Mouse (Mus musculus) myocyte (in vitro differentiated cells): ENCODE results near the gene Whrn. TPM values are rescaled to one million over a fixed set of nuclear protein-coding genes. Genes with fewer than 3 reads are reported as not detected.

Source experiments
- H3K27me3 ChIP-seq: one replicate; pipeline ENCODE4 v1.6.1; 2011; ENCODE audit not compliant: control insufficient read depth, insufficient read depth, insufficient read length
- H3K36me3 ChIP-seq: one replicate; pipeline ENCODE4 v1.6.1; 2011; ENCODE audit not compliant: control insufficient read depth, insufficient read depth
- H3K4me2 ChIP-seq: one replicate; pipeline ENCODE4 v1.6.1; 2011; ENCODE audit warnings: low read depth, control low read depth
- H3K4me3 ChIP-seq: one replicate; pipeline ENCODE4 v1.5.1; 2011; ENCODE audit warnings: mild to moderate bottlenecking, control low read depth, moderate library complexity
- H3K79me2 ChIP-seq: one replicate; pipeline ENCODE4 v1.6.1; 2011; ENCODE audit not compliant: control insufficient read depth, insufficient read depth
- H3ac ChIP-seq: one replicate; pipeline ENCODE4 v1.6.1; 2011; ENCODE audit not compliant: control insufficient read depth, insufficient read length
- CEBPB ChIP-seq: IDR thresholded peaks from 2 replicates; pipeline ENCODE4 v1.6.1; 2011; ENCODE audit warnings: mild to moderate bottlenecking, moderate library complexity; ENCODE audit not compliant: poor library complexity, insufficient read depth, severe bottlenecking
- E2F4 ChIP-seq: IDR thresholded peaks from one replicate; pipeline ENCODE4 v1.6.1; 2011; ENCODE audit warnings: mild to moderate bottlenecking, control low read depth, moderate library complexity; ENCODE audit not compliant: insufficient read depth
- MAX ChIP-seq: IDR thresholded peaks from one replicate; pipeline ENCODE4 v1.6.1; 2011; ENCODE audit warnings: low read depth, mild to moderate bottlenecking, control low read depth
- MYOD1 ChIP-seq, 3 experiments: IDR thresholded peaks; one replicate each; pipeline ENCODE4 v1.6.1; 2011; ENCODE audit warnings: control low read depth in 2 of 3, low read depth in 2 of 3, mild to moderate bottlenecking in 2 of 3, moderate library complexity in 1 of 3; ENCODE audit not compliant: insufficient read length in 2 of 3, control insufficient read depth in 1 of 3
- MYOG ChIP-seq, 3 experiments: IDR thresholded peaks; one replicate each; pipeline ENCODE4 v1.6.1; 2011; ENCODE audit warnings: control low read depth in 2 of 3, low read depth in 2 of 3, mild to moderate bottlenecking in 2 of 3; ENCODE audit not compliant: insufficient read length in 2 of 3, control insufficient read depth in 1 of 3, insufficient read depth in 1 of 3
- POLR2A ChIP-seq: IDR thresholded peaks from one replicate; pipeline ENCODE4 v1.6.1; 2011; ENCODE audit warnings: low read depth, mild to moderate bottlenecking, control low read depth, moderate library complexity; ENCODE audit not compliant: insufficient read length
- POLR2AphosphoS2 ChIP-seq: IDR thresholded peaks from one replicate; pipeline ENCODE4 v1.6.1; 2011; ENCODE audit warnings: low read depth, control low read depth; ENCODE audit not compliant: insufficient read length
- REST ChIP-seq: IDR thresholded peaks from one replicate; pipeline ENCODE4 v1.6.1; 2011; ENCODE audit warnings: mild to moderate bottlenecking, control low read depth, moderate library complexity; ENCODE audit not compliant: insufficient read depth, insufficient read length
- SRF ChIP-seq: IDR thresholded peaks from one replicate; pipeline ENCODE4 v1.6.1; 2011; ENCODE audit warnings: low read depth; ENCODE audit not compliant: control insufficient read depth, insufficient read length
- TCF12 ChIP-seq: IDR thresholded peaks from one replicate; pipeline ENCODE4 v1.6.1; 2011; ENCODE audit warnings: mild to moderate bottlenecking, control low read depth; ENCODE audit not compliant: poor library complexity, insufficient read depth, severe bottlenecking
- TCF3 ChIP-seq: IDR thresholded peaks from one replicate; pipeline ENCODE4 v1.6.1; 2011; ENCODE audit warnings: low read depth, control low read depth; ENCODE audit not compliant: insufficient read length
- USF1 ChIP-seq: IDR thresholded peaks from one replicate; pipeline ENCODE4 v1.6.1; 2011; ENCODE audit warnings: low read depth, mild to moderate bottlenecking, control low read depth, moderate library complexity
- polyA plus RNA-seq: library from polyadenylated mRNA; unstranded; fragments of >200 nt; fragmentation: generic; extraction: Trizol; gene quantifications from one replicate; pipeline ENCODE4 v1.2.1, GENCODE M21; 2012; ENCODE audit warnings: missing spikeins

Gene Whrn
- polyA plus RNA-seq, 1 experiment: 18.8 TPM

- peak overlapping the region; percentile 90 for H3K4me2 ChIP-seq
- H3K79me2 ChIP-seq: peaks cover 20% of the 10 kb centered on the region
- no peaks in the 10 kb centered on the region for H3K27me3 ChIP-seq
- no peaks in the 10 kb centered on the region for H3K36me3 ChIP-seq
- peak overlapping the region; percentile 6 for H3K4me3 ChIP-seq
- H3ac ChIP-seq: no peak overlapping the region
- TF ChIP-seq REST (no peak), MYOG (IDR thresholded peaks at IDR 0.05; ENCODE audit: control insufficient read depth in 1 of 3, insufficient read depth in 1 of 3, insufficient read length in 2 of 3, low read depth in 2 of 3) (no peak), TCF12 (no peak), POLR2A (no peak), SRF (no peak), MAX (no peak), USF1 (no peak), MYOD1 (IDR thresholded peaks at IDR 0.05; ENCODE audit: control insufficient read depth in 1 of 3, insufficient read length in 2 of 3, low read depth in 2 of 3) (no peak), E2F4 (no peak), POLR2AphosphoS2 (no peak), CEBPB (no peak), TCF3 (no peak)
Observed at GRCm38 (mm10) chr4:63402558-63402957, 93.2 kb downstream of the Whrn start.

GRCm38 (mm10) chr4:63402056-63402455 lies 93.7 kb downstream of the Whrn start:
- Histone ChIP-seq H3K4me2 (peak overlapping the region; percentile 90), H3K36me3 (no peaks in the 10 kb centered on the region), H3ac (no peak overlapping the region), H3K79me2 (peaks cover 20% of the 10 kb centered on the region), H3K27me3 (no peaks in the 10 kb centered on the region), H3K4me3 (no peak overlapping the region)
- TF ChIP-seq SRF (no peak), USF1 (no peak), REST (no peak), MYOG (IDR thresholded peaks at IDR 0.05; ENCODE audit: control insufficient read depth in 1 of 3, insufficient read depth in 1 of 3, insufficient read length in 2 of 3, low read depth in 2 of 3) (no peak), MAX (no peak), CEBPB (no peak), E2F4 (no peak), TCF12 (no peak), MYOD1 (IDR thresholded peaks at IDR 0.05; ENCODE audit: control insufficient read depth in 1 of 3, insufficient read length in 2 of 3, low read depth in 2 of 3) (no peak), POLR2AphosphoS2 (no peak), POLR2A (no peak), TCF3 (no peak)

DNA sequence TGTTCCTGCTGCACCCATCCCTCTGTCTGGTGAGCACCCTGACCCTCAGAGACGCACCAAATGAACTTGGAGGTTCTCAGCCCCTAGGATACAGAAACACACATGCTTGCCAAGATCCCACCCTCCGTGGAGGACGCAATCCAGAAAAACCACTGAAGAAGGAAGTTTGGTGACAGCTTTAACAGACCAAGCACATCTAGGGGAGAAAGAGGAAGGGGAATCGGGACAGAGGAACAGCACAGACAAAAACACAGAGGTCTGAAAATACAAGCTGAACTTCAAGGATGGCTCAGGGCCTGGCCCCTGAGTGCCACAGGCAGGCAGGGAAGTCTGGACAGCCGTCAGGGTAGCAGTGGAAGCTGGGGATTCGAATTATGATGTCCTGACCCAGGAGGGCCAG lies 94.2 kb downstream of the Whrn start:
- TF ChIP-seq MAX (no peak), USF1 (no peak), SRF (no peak), TCF12 (no peak), MYOD1 (IDR thresholded peaks at IDR 0.05; ENCODE audit: control insufficient read depth in 1 of 3, insufficient read length in 2 of 3, low read depth in 2 of 3) (no peak), REST (no peak)
- no peaks in the 10 kb centered on the region for H3K36me3 ChIP-seq
- no peaks in the 10 kb centered on the region for H3K27me3 ChIP-seq
- H3K4me3 ChIP-seq: no peak overlapping the region
- H3K4me2 ChIP-seq: peak overlapping the region; percentile 90
- no peak overlapping the region for H3ac ChIP-seq
- H3K79me2 ChIP-seq: peaks cover 20% of the 10 kb centered on the region

DNA sequence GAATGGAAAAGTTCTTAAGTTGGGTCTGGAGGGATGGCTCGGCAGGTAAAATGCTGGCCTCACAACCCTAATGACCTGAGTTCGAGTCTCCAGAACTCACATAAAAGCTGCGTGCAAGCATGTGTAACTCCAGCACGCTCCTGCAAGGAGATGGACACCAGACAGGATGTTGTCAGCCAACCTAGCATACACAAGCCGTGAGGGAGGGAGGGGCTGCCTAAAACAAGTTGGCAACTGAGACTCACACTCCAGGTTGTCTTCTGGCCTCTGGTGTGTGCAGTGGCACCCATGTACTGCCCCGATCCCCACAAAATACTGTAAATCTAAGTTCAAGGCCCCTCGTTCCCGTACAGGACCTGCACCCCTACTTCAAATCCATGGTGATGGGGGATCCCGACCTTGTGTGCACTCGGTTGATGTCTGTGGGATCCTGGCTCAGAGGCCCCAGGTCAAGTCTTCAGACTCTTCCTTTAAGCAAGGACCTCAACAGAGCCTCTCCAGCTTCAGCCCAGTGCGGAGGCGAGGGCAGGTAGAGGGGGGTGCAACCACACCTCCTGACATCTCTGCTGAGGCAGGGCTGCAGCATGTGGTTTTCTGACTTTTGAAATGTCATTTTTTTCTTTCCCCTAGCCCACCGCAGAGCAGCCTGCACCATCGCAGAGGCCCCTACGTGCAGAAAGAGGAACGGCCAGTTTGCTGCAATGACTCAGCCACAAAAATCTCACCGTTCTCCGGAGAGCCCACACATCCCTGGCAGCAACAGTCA lies 95.1 kb downstream of the Whrn start:
- no peaks in the 10 kb centered on the region for H3K27me3 ChIP-seq
- TF ChIP-seq CEBPB (0 out of 2 replicates have a peak, but pooled peaks have one; percentile 5), SRF (no peak), TCF12 (no peak)
- H3K4me2 ChIP-seq: peak overlapping the region; percentile 90
- H3K36me3 ChIP-seq: no peaks in the 10 kb centered on the region
- H3K79me2 ChIP-seq: peaks cover 11% of the 10 kb centered on the region
- no peak overlapping the region for H3ac ChIP-seq
- no peak overlapping the region for H3K4me3 ChIP-seq

- H3K4me3 ChIP-seq: peak overlapping the region; percentile 5
- no peaks in the 10 kb centered on the region for H3K27me3 ChIP-seq
- TF ChIP-seq MYOG (IDR thresholded peaks at IDR 0.05; ENCODE audit: control insufficient read depth in 1 of 3, insufficient read depth in 1 of 3, insufficient read length in 2 of 3, low read depth in 2 of 3): no peak
- TF ChIP-seq SRF: no peak
- TF ChIP-seq USF1: no peak
- no peak for TF ChIP-seq MAX
- no peak for TF ChIP-seq CEBPB
- no peak for TF ChIP-seq MYOD1 (IDR thresholded peaks at IDR 0.05; ENCODE audit: control insufficient read depth in 1 of 3, insufficient read length in 2 of 3, low read depth in 2 of 3)
- no peak for TF ChIP-seq REST
- no peak for TF ChIP-seq POLR2AphosphoS2
- no peak for TF ChIP-seq TCF12
- TF ChIP-seq E2F4: no peak
- no peak for TF ChIP-seq POLR2A
- TF ChIP-seq TCF3: no peak
- no peak overlapping the region for H3ac ChIP-seq
- peak overlapping the region; percentile 90 for H3K4me2 ChIP-seq
- H3K79me2 ChIP-seq: peaks cover 8% of the 10 kb centered on the region
- H3K36me3 ChIP-seq: peaks cover 6% of the 10 kb centered on the region
Observed at GRCm38 (mm10) chr4:63399691-63400270, 96.0 kb downstream of the Whrn start.
